Mouse (Mus musculus): ENCODE results near the gene Dot1l. TPM values are rescaled to one million over a fixed set of nuclear protein-coding genes. Genes with fewer than 3 reads are reported as not detected.

Gene Dot1l
- polyA plus RNA-seq, 1 experiment = 45.9 TPM

GRCm38 (mm10) chr10:80785963-80786362 lies 31.0 kb downstream of the Dot1l start:
- H3K27ac ChIP-seq (ENCODE audit: insufficient read depth, low read length) = no peak overlapping the region
- H3K4me3 ChIP-seq (ENCODE audit: insufficient read depth, low read length) = no peak overlapping the region
- TF ChIP-seq POLR2A (IDR thresholded peaks at IDR 0.05; ENCODE audit: extremely low read depth, insufficient read depth, low read length) = no peak
- no peak for TF ChIP-seq CTCF (IDR thresholded peaks at IDR 0.05; ENCODE audit: extremely low read depth, insufficient read depth, low read length)
- no peaks in the 10 kb centered on the region for H3K4me1 ChIP-seq (ENCODE audit: control insufficient read depth, insufficient read depth, low read length)

- Histone ChIP-seq H3K4me3 (ENCODE audit: insufficient read depth, low read length) (no peak overlapping the region), H3K4me1 (ENCODE audit: control insufficient read depth, insufficient read depth, low read length) (no peaks in the 10 kb centered on the region), H3K27ac (ENCODE audit: insufficient read depth, low read length) (no peak overlapping the region)
- no peak for TF ChIP-seq CTCF (IDR thresholded peaks at IDR 0.05; ENCODE audit: extremely low read depth, insufficient read depth, low read length)
These were observed 32.5 kb downstream of the Dot1l start for GRCm38 (mm10) chr10:80787517-80787916.

GRCm38 (mm10) chr10:80790761-80791404 lies 35.9 kb downstream of the Dot1l start:
- H3K27ac ChIP-seq (ENCODE audit: insufficient read depth, low read length) = no peak overlapping the region
- H3K4me1 ChIP-seq (ENCODE audit: control insufficient read depth, insufficient read depth, low read length) = no peaks in the 10 kb centered on the region
- H3K4me3 ChIP-seq (ENCODE audit: insufficient read depth, low read length) = no peak overlapping the region
- no peak for TF ChIP-seq POLR2A (IDR thresholded peaks at IDR 0.05; ENCODE audit: extremely low read depth, insufficient read depth, low read length)
- no peak for TF ChIP-seq CTCF (IDR thresholded peaks at IDR 0.05; ENCODE audit: extremely low read depth, insufficient read depth, low read length)

DNA sequence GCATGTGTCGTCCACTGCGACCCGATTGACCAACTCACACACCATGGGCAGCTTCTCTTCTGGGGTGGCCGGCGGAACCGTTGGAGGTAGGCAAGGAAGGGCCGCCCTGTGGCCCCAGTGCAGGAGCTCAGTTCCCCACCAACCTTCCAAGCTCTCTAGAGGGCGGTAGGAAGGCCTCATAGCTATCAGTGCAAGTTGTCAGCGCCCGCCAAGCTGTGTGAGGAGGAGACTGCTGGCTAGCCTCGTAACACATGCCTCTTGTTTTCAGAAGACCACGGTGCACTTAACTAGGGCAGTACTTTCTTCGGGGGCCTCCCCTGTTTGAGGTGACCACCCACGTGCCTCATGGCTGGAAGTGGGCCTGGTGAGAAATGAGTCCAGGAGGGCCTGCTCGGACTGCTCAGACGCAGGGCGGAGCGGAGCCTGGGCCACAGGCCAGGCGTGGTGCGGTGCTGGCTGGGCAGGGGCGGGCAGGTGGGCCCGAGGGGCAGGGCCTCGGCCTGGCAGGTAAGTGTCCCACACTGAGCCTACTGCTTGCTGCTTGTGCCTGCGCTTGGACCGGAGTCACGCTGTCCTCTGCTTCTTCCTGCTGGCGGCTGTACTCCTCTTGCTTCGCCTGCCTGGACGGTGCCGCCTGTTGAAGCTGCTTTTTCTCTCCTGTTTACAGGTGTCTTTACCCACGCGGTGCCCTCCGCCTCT lies 36.6 kb downstream of the Dot1l start:
- Histone ChIP-seq H3K27ac (ENCODE audit: insufficient read depth, low read length) (peak overlapping the region; percentile 64), H3K4me1 (ENCODE audit: control insufficient read depth, insufficient read depth, low read length) (peaks cover 2% of the 10 kb centered on the region; the same call in 1 of the 2 replicates), H3K4me3 (ENCODE audit: insufficient read depth, low read length) (no peak overlapping the region)
- TF ChIP-seq POLR2A (IDR thresholded peaks at IDR 0.05; ENCODE audit: extremely low read depth, insufficient read depth, low read length) (no peak), CTCF (IDR thresholded peaks at IDR 0.05; ENCODE audit: extremely low read depth, insufficient read depth, low read length) (no peak)

- Histone ChIP-seq H3K4me3 (ENCODE audit: insufficient read depth, low read length) (no peak overlapping the region), H3K4me1 (ENCODE audit: control insufficient read depth, insufficient read depth, low read length) (peaks cover 7% of the 10 kb centered on the region; the same call in 1 of the 2 replicates), H3K27ac (ENCODE audit: insufficient read depth, low read length) (peak overlapping the region; percentile 64)
- TF ChIP-seq CTCF (IDR thresholded peaks at IDR 0.05; ENCODE audit: extremely low read depth, insufficient read depth, low read length) (no peak), POLR2A (IDR thresholded peaks at IDR 0.05; ENCODE audit: extremely low read depth, insufficient read depth, low read length) (no peak)
These were observed 37.4 kb downstream of the Dot1l start for GRCm38 (mm10) chr10:80792175-80793032.

GRCm38 (mm10) chr10:80793033-80793784 lies 38.2 kb downstream of the Dot1l start:
- TF ChIP-seq CTCF (IDR thresholded peaks at IDR 0.05; ENCODE audit: extremely low read depth, insufficient read depth, low read length) (no peak), POLR2A (IDR thresholded peaks at IDR 0.05; ENCODE audit: extremely low read depth, insufficient read depth, low read length) (no peak)
- Histone ChIP-seq H3K4me3 (ENCODE audit: insufficient read depth, low read length) (no peak overlapping the region), H3K4me1 (ENCODE audit: control insufficient read depth, insufficient read depth, low read length) (peaks cover 7% of the 10 kb centered on the region; the same call in 1 of the 2 replicates), H3K27ac (ENCODE audit: insufficient read depth, low read length) (peak overlapping the region; percentile 64; the same call in 1 of the 2 replicates)

- Histone ChIP-seq H3K4me3 (ENCODE audit: insufficient read depth, low read length) (no peak overlapping the region), H3K4me1 (ENCODE audit: control insufficient read depth, insufficient read depth, low read length) (peaks cover 7% of the 10 kb centered on the region; the same call in 1 of the 2 replicates), H3K27ac (ENCODE audit: insufficient read depth, low read length) (no peak overlapping the region)
- TF ChIP-seq POLR2A (IDR thresholded peaks at IDR 0.05; ENCODE audit: extremely low read depth, insufficient read depth, low read length) = no peak
- TF ChIP-seq CTCF (IDR thresholded peaks at IDR 0.05; ENCODE audit: extremely low read depth, insufficient read depth, low read length) = no peak
These were observed 38.8 kb downstream of the Dot1l start for GRCm38 (mm10) chr10:80793803-80794202.

GRCm38 (mm10) chr10:80794750-80795149 lies 39.7 kb downstream of the Dot1l start:
- Histone ChIP-seq H3K4me1 (ENCODE audit: control insufficient read depth, insufficient read depth, low read length) (peaks cover 9% of the 10 kb centered on the region; the same call in 1 of the 2 replicates), H3K4me3 (ENCODE audit: insufficient read depth, low read length) (no peak overlapping the region), H3K27ac (ENCODE audit: insufficient read depth, low read length) (no peak overlapping the region)
- TF ChIP-seq POLR2A (IDR thresholded peaks at IDR 0.05; ENCODE audit: extremely low read depth, insufficient read depth, low read length) (no peak), CTCF (IDR thresholded peaks at IDR 0.05; ENCODE audit: extremely low read depth, insufficient read depth, low read length) (no peak)

Data from cortical plate, adult 2 months (tissue).